Mouse (Mus musculus): Measurements from ENCODE around the gene Col1a1.

Col1a1 gene

GRCm38 (mm10) chr11:94996984-94997383 lies 61.0 kb downstream of the Col1a1 start:
- no peak for DNase-seq (ENCODE audit: low spot score)

- DNase-seq (ENCODE audit: low spot score): no peak
Observed at GRCm38 (mm10) chr11:94997596-94997995, 61.6 kb downstream of the Col1a1 start.

DNA sequence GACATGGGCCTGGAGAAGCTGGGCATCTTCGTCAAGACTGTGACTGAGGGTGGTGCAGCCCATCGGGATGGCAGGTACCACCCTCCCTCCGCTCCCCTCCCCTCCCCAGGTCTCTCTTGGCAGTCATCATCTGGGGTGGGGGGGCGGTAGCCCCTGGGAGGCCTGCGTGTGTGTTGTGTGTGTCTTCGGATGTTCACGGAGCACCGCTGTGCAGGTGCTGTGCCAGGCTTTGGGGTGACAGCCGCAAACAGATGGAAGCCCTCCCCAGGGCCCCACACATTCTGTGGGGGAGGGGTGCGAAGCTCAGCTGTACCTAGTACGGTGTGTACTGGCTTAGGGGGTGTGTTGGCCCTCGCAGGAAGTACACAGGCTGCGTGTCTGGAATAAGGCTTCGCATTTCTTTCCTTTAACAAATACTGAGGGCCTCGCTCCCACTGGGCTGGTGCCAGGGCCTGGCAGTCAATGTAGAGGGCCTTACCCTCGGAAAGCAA lies 62.1 kb downstream of the Col1a1 start:
- no peak for DNase-seq (ENCODE audit: low spot score)

GRCm38 (mm10) chr11:95000128-95000527 lies 64.1 kb downstream of the Col1a1 start:
- no peak for DNase-seq (ENCODE audit: low spot score)

DNA sequence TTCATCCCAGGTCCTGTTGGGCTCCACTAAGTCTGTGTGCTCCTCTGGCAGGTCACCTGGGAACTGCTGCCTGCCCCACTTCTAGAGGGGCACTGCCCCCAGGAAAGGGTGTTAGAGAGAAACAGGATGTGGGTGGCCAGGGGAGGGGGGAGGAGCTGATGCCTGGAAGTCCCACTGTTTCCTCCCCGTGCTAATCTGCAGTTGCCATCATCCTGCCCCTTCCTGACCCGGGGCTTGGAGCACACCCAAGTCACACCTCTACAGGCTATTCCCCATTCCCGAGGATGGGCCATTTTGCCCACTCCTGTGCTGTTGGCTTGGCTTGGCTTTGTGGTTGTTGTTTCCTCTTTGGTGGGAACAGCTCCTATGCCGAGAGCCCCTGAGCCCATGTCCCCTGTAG lies 64.5 kb downstream of the Col1a1 start:
- DNase-seq (ENCODE audit: low spot score): no peak

DNA sequence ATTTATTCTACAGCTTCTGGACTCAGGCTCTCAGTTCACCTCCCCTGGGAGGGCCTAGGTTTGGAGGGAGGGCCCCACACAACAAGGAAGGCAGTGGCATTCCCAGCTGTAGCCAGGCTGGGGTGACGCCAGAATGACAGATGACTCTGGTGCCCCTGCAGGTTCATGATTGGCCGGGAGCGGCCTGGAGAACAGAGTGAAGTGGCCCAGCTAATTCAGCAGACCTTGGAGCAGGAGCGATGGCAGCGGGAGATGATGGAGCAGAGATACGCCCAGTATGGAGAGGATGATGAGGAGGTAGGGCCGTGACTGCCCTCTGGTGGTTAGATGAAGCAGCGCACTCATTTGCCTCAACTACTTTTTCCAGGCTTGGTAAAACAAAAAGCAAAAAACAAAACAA lies 65.0 kb downstream of the Col1a1 start:
- DNase-seq (ENCODE audit: low spot score): no peak

- no peak for DNase-seq (ENCODE audit: low spot score)
Observed at GRCm38 (mm10) chr11:95001584-95002347, 65.7 kb downstream of the Col1a1 start.
